Mouse (Mus musculus) liver, adult 2 months (tissue): ENCODE measurements around the gene Mllt11.

ENCODE experiments used
- CTCF ChIP-seq: fragments of 200-500 bp; IDR thresholded peaks from 2 replicates; pipeline ENCODE4 v1.5.1; 2011; ENCODE audit warnings: low read depth, low read length, control low read depth
- POLR2A ChIP-seq: fragments of 200-500 bp; IDR thresholded peaks from 2 replicates; pipeline ENCODE4 v1.6.1; 2011; ENCODE audit warnings: low read length, control low read depth; ENCODE audit not compliant: insufficient read depth; ENCODE audit errors: extremely low read depth

DNA sequence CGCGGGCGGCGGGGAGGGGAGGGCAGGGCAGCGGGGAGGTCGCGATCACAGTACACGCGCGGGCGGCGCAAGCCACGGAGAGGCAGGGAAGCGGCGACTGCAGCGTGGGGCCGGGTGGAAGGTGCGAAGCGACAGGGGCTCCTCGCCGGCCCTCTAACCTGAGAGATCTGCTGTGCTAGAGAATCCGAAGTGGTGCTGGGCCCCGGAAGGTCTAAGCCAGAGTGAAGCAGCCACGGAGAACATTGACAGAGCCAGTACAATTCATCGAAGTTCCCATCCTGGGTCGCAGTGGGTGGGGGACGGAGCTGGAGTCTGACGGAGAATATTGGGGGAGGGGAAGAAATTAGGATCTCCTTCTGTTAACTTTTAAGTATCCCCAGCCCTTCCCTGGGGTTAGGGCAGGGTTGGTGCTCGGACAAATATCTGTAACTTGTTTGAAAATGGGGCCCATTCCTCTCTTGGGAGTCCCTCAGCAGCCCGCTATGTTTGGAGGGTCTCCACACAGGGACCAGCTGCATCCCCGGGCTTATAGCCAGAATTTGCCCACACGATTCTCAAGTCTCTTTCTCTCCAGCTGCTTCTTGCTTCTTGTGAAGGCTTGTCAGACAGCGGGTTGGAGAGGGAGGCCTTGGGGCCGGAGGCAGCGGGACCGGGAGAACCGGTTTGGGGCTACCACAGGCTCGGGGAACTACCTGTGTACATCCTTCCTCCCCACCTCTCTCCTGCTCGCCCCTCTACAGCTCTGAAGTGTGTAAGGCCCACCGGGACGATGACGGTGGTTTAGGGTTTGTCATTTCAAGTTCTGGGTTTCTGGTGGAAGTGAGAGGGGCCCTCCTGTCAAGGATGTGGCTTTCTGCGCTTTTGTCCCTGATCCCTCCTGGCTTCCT is 2.8 kb downstream of the Mllt11 start:
- TF ChIP-seq CTCF = no peak
- TF ChIP-seq POLR2A = no peak
